Mouse (Mus musculus) lung, postnatal 0 days (tissue): ENCODE results near the gene Sec13.

Experiments
- CTCF ChIP-seq: IDR thresholded peaks from 2 replicates; pipeline ENCODE4 v1.5.1; 2016; ENCODE audit warnings: antibody characterized with exemption, mild to moderate bottlenecking
- EP300 ChIP-seq: IDR thresholded peaks from 2 replicates; pipeline ENCODE4 v1.6.1; 2016; ENCODE audit warnings: antibody characterized with exemption, mild to moderate bottlenecking, control low read depth

- TF ChIP-seq EP300 (no peak), CTCF (no peak)
Measured at GRCm38 (mm10) chr6:113731296-113731695, 9.2 kb downstream of the Sec13 start.
